Mouse (Mus musculus): ENCODE measurements at regions not wholly inside any gene's neighbourhood (a gene's known extent, or its start where the extent isn't known, plus 50 kb on each side); places are given as distances from the start of the nearest gene placed in this dataset.
A peak's percentile ranks its signal among the peaks of the same experiment; 100 is the strongest.

GRCm38 (mm10) chr3:115642001-115642845 lies 72.6 kb downstream of the S1pr1 start:
- H3K4me2 ChIP-seq (ENCODE audit: low read depth, low read length, poor library complexity, severe bottlenecking): peak overlapping the region; percentile 56
- no peaks in the 10 kb centered on the region for H3K36me3 ChIP-seq (ENCODE audit: insufficient read depth, low read length)
- peak overlapping the region; percentile 55 for H3K9ac ChIP-seq (replicated peaks; ENCODE audit: low read length, poor library complexity, severe bottlenecking)
- H3K27me3 ChIP-seq (ENCODE audit: insufficient read depth, low read length): no peaks in the 10 kb centered on the region
- H3K27ac ChIP-seq (ENCODE audit: low read depth, low read length): peak overlapping the region; percentile 13; the same call in 1 of the 2 replicates
- H3K9me3 ChIP-seq (ENCODE audit: low read length): no peaks in the 10 kb centered on the region
- peak overlapping the region; percentile 41 for H3K4me3 ChIP-seq (ENCODE audit: low read depth, low read length)
- no peak for TF ChIP-seq CTCF (IDR thresholded peaks at IDR 0.05)
- ATAC-seq (ENCODE audit: low FRiP score) (peak; percentile 79), DNase-seq (ENCODE audit: low spot score) (peak; percentile 31)
- WGBS: 3% methylated on average over 26 of the region's 26 CpGs
- no peaks in the 10 kb centered on the region for H3K4me1 ChIP-seq (ENCODE audit: insufficient read depth, low read length)

DNA sequence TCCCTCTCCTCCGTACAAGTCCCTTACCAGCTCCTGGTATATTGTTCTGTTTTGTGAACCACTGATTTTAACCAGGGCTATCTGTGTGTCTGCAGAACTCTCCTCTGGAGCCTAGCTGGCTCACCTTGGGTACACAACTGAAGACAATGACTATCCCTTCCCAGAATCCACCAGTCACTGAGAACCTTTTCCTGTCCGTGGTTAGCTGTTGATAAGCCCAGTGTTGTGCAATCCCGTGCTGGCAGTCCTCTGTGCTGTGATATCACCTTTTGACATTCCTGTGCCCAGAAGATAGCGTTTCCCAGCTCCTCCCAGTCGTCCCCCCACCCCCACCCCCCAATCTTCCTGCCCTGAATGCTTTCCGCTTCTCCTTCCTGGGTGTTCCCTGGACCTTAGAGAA lies 73.5 kb downstream of the S1pr1 start:
- ATAC-seq (ENCODE audit: low FRiP score) (no peak), DNase-seq (ENCODE audit: low spot score) (no peak)
- Histone ChIP-seq H3K9me3 (ENCODE audit: low read length) (no peaks in the 10 kb centered on the region), H3K36me3 (ENCODE audit: insufficient read depth, low read length) (no peaks in the 10 kb centered on the region), H3K4me2 (ENCODE audit: low read depth, low read length, poor library complexity, severe bottlenecking) (peak overlapping the region; percentile 56; the same call in 1 of the 2 replicates), H3K4me1 (ENCODE audit: insufficient read depth, low read length) (no peaks in the 10 kb centered on the region), H3K9ac (replicated peaks; ENCODE audit: low read length, poor library complexity, severe bottlenecking) (no peak overlapping the region), H3K27ac (ENCODE audit: low read depth, low read length) (no peak overlapping the region), H3K27me3 (ENCODE audit: insufficient read depth, low read length) (no peaks in the 10 kb centered on the region), H3K4me3 (ENCODE audit: low read depth, low read length) (no peak overlapping the region)
- TF ChIP-seq CTCF (IDR thresholded peaks at IDR 0.05): no peak
- WGBS: 51% methylated on average over 6 of the region's 6 CpGs

- no peak for TF ChIP-seq CTCF (IDR thresholded peaks at IDR 0.05)
- Histone ChIP-seq H3K4me3 (ENCODE audit: low read depth, low read length) (no peak overlapping the region), H3K9ac (replicated peaks; ENCODE audit: low read length, poor library complexity, severe bottlenecking) (no peak overlapping the region), H3K27ac (ENCODE audit: low read depth, low read length) (no peak overlapping the region), H3K9me3 (ENCODE audit: low read length) (no peaks in the 10 kb centered on the region), H3K4me2 (ENCODE audit: low read depth, low read length, poor library complexity, severe bottlenecking) (no peak overlapping the region), H3K36me3 (ENCODE audit: insufficient read depth, low read length) (no peaks in the 10 kb centered on the region), H3K4me1 (ENCODE audit: insufficient read depth, low read length) (no peaks in the 10 kb centered on the region), H3K27me3 (ENCODE audit: insufficient read depth, low read length) (no peaks in the 10 kb centered on the region)
- whole genome bisulfite sequencing: 90% methylated on average over 4 of the region's 4 CpGs
- no peak for ATAC-seq (ENCODE audit: low FRiP score)
- no peak for DNase-seq (ENCODE audit: low spot score)
These were observed 79.4 kb downstream of the S1pr1 start for GRCm38 (mm10) chr3:115635487-115635886.

DNA sequence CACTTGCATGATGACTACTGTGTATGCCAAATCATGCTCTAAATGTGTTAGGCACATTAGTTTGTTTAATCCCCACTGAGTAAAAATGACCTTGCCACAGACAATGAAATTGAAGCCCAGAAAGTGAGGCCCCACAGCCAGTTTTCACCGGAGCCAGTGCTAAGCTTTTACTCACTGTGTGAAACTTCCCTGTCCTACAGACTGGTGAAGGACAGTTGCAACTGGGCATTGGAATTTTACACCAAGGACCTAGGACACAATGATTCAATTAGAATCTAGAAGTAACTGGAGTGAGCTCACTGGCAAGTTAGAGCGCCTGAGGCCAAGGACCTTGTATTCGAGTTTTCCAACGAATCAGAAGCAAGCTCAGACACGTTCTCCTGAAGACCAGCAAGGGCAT lies 79.8 kb downstream of the S1pr1 start:
- no peak for TF ChIP-seq CTCF (IDR thresholded peaks at IDR 0.05)
- 93% methylated on average over 5 of the region's 5 CpGs for WGBS

GRCm38 (mm10) chr3:115632417-115632743 lies 82.5 kb downstream of the S1pr1 start:
- Histone ChIP-seq H3K4me1 (ENCODE audit: insufficient read depth, low read length) (no peaks in the 10 kb centered on the region), H3K4me2 (ENCODE audit: low read depth, low read length, poor library complexity, severe bottlenecking) (no peak overlapping the region), H3K9me3 (ENCODE audit: low read length) (no peaks in the 10 kb centered on the region), H3K9ac (replicated peaks; ENCODE audit: low read length, poor library complexity, severe bottlenecking) (no peak overlapping the region), H3K4me3 (ENCODE audit: low read depth, low read length) (no peak overlapping the region), H3K27ac (ENCODE audit: low read depth, low read length) (no peak overlapping the region; the same call in 1 of the 2 replicates), H3K27me3 (ENCODE audit: insufficient read depth, low read length) (no peaks in the 10 kb centered on the region), H3K36me3 (ENCODE audit: insufficient read depth, low read length) (no peaks in the 10 kb centered on the region)
- no peak for ATAC-seq (ENCODE audit: low FRiP score)
- TF ChIP-seq CTCF (IDR thresholded peaks at IDR 0.05): no peak
- no peak for DNase-seq (ENCODE audit: low spot score)
- WGBS: 45% methylated on average over 4 of the region's 4 CpGs

More for the DNA sequence above, 79.8 kb downstream of the S1pr1 start:
- H3K4me1 ChIP-seq (ENCODE audit: insufficient read depth, low read length): no peaks in the 10 kb centered on the region
- H3K9ac ChIP-seq (replicated peaks; ENCODE audit: low read length, poor library complexity, severe bottlenecking): no peak overlapping the region
- H3K9me3 ChIP-seq (ENCODE audit: low read length): no peaks in the 10 kb centered on the region
- H3K4me3 ChIP-seq (ENCODE audit: low read depth, low read length): no peak overlapping the region
- H3K27ac ChIP-seq (ENCODE audit: low read depth, low read length): no peak overlapping the region
- no peak overlapping the region for H3K4me2 ChIP-seq (ENCODE audit: low read depth, low read length, poor library complexity, severe bottlenecking)
- no peak for ATAC-seq (ENCODE audit: low FRiP score)
- H3K27me3 ChIP-seq (ENCODE audit: insufficient read depth, low read length): no peaks in the 10 kb centered on the region
- H3K36me3 ChIP-seq (ENCODE audit: insufficient read depth, low read length): no peaks in the 10 kb centered on the region
- no peak for DNase-seq (ENCODE audit: low spot score)

DNA sequence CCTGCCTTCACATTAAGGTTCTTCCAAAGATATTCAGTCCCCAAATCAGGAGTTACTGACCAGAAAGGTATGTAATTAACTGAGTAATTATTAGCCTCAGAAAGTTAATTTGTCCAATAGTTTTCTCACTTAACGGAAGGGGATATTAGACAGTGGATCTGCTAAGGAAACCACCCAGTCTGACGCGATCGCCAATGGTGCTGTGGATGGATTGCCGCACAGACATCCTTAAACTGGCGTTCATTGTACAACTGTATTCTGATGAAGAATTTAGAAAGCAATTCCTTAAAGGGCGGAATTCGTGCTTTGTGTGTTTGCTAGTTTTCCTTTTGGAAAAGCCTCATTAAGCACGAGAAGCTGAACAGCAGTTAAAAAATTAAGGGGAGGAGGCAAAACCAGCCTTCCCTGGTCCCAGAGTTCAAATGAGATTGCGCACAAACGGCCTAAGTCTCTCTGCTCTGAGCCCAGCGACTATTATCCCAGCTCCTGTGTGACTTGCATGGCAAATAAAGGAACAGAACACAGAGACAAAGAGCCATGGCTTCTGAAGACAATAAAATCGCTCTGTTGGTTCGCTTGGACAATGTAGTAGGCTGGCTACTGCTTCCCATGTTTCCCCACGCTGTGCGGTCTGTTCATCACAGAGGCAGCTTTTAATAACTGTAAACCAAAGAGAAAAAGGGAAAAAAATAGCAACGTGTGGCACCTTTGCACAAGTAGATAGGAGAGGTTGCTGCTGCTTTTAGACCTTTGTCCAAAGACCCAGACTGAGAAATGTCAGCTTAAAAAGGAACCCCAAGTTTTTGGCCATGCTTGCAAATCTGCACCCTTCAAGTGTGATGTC lies 83.1 kb downstream of the S1pr1 start:
- Histone ChIP-seq H3K4me1 (ENCODE audit: insufficient read depth, low read length) (no peaks in the 10 kb centered on the region), H3K4me3 (ENCODE audit: low read depth, low read length) (no peak overlapping the region), H3K4me2 (ENCODE audit: low read depth, low read length, poor library complexity, severe bottlenecking) (no peak overlapping the region), H3K36me3 (ENCODE audit: insufficient read depth, low read length) (no peaks in the 10 kb centered on the region), H3K9ac (replicated peaks; ENCODE audit: low read length, poor library complexity, severe bottlenecking) (no peak overlapping the region), H3K27ac (ENCODE audit: low read depth, low read length) (peak overlapping the region; percentile 64), H3K9me3 (ENCODE audit: low read length) (no peaks in the 10 kb centered on the region), H3K27me3 (ENCODE audit: insufficient read depth, low read length) (no peaks in the 10 kb centered on the region)
- DNase-seq (ENCODE audit: low spot score) (peak; percentile 76), ATAC-seq (ENCODE audit: low FRiP score) (peak; percentile 76)
- no peak for TF ChIP-seq CTCF (IDR thresholded peaks at IDR 0.05)
- WGBS: 39% methylated on average over 17 of the region's 17 CpGs

Measured in midbrain, postnatal 0 days (tissue).